Mouse (Mus musculus) hindbrain, postnatal 0 days (tissue): ENCODE data around the gene Angptl8. TPM values are rescaled to one million over a fixed set of nuclear protein-coding genes. Genes with fewer than 3 reads are reported as not detected.
"Not testable (repeated sequence)": the region's sequence is repeated elsewhere in the genome, so short reads cannot be mapped to it uniquely, and the experiment has no call there.

Experiments
- ATAC-seq: fragments of 200-750 bp; cut with Nextera tagmentation; 2 replicates; pipeline ENCODE4 v1.8.0; 2017; ENCODE audit warnings: mild to moderate bottlenecking, moderate TSS enrichment, moderate library complexity
- DNase-seq: peaks from one replicate; pipeline ENCODE4 v3.0.0-alpha.2; 2015; ENCODE audit warnings: low spot score
- H3K27ac ChIP-seq: fragments of 300-500 bp; sonication (generic); 2 replicates; pipeline ENCODE4 v1.5.1; 2014; ENCODE audit warnings: mild to moderate bottlenecking
- H3K27me3 ChIP-seq: fragments of 300-500 bp; sonication (generic); 2 replicates; pipeline ENCODE4 v1.6.1; 2014; ENCODE audit warnings: low read length, mixed read lengths; ENCODE audit not compliant: insufficient read depth
- H3K36me3 ChIP-seq: fragments of 300-500 bp; sonication (generic); 2 replicates; pipeline ENCODE4 v1.6.1; 2014; ENCODE audit warnings: low read length, mixed read lengths; ENCODE audit not compliant: insufficient read depth
- H3K4me1 ChIP-seq: fragments of 300-500 bp; sonication (generic); 2 replicates; pipeline ENCODE4 v1.6.1; 2014; ENCODE audit warnings: antibody characterized with exemption, low read length, mixed read lengths; ENCODE audit not compliant: insufficient read depth
- H3K4me2 ChIP-seq: fragments of 300-500 bp; sonication (generic); 2 replicates; pipeline ENCODE4 v1.6.1; 2014; ENCODE audit warnings: low read depth, mild to moderate bottlenecking, low read length, moderate library complexity, mixed read lengths
- H3K4me3 ChIP-seq: fragments of 300-500 bp; sonication (generic); 2 replicates; pipeline ENCODE4 v1.5.1; 2014; ENCODE audit warnings: low read length
- H3K9ac ChIP-seq: fragments of 300-500 bp; sonication (generic); replicated peaks from 2 replicates; pipeline ENCODE4 v1.6.1; 2014; ENCODE audit warnings: mild to moderate bottlenecking, low read length, moderate library complexity, mixed read lengths
- H3K9me3 ChIP-seq: fragments of 300-500 bp; sonication (generic); 2 replicates; pipeline ENCODE4 v1.6.1; 2016; ENCODE audit warnings: low read length, mixed read lengths
- CTCF ChIP-seq: IDR thresholded peaks from 2 replicates; pipeline ENCODE4 v1.5.1; 2016; ENCODE audit warnings: antibody characterized with exemption, control low read depth, low read depth
- WGBS: fragments of 180-500 bp; shearing (Covaris S2); extraction: QIAGEN DNeasy Blood & Tissue Kit; methylation state at CpG from one replicate; pipeline ENCODE4 v1.1.7; 2014; 5-methylcytosine and 5-hydroxymethylcytosine counted together
- polyA plus RNA-seq: library from polyadenylated mRNA; unstranded; fragments of >200 nt; fragmentation: Nextera tagmentation; extraction: Ambion mirVana; gene quantifications from 2 replicates; pipeline ENCODE4 v1.2.1, GENCODE M21; 2015
- total RNA-seq: library from RNA; depleted of rRNA; stranded (reverse); fragments of >200 nt; gene quantifications from 2 replicates; pipeline ENCODE4 v1.2.3, GENCODE M21; 2014; rRNA removed

Angptl8 gene
- total RNA-seq: not detected in 2 replicates
- 0.34 and 0.57 TPM in 2 replicates for polyA plus RNA-seq

GRCm38 (mm10) chr9:21835258-21835912, at the start of gene Angptl8:
Angptl8 (plus strand) TSS chr9:21835510.
- TF ChIP-seq CTCF: no peak
- ATAC-seq (no peak), DNase-seq (no peak)
- Histone ChIP-seq H3K4me2 (no peak within 1 kb of the TSS), H3K4me3 (no peak within 1 kb of the TSS), H3K27ac (no peak within 1 kb of the TSS), H3K27me3 (no peaks in the 10 kb centered on the region), H3K4me1 (no peaks in the 10 kb centered on the region), H3K9me3 (no peaks in the 10 kb centered on the region), H3K9ac (no peak within 1 kb of the TSS), H3K36me3 (no peaks in the 10 kb centered on the region)
- WGBS: 70% methylated on average over 15 of the region's 15 CpGs

- ATAC-seq, H3K27ac ChIP-seq, H3K36me3 ChIP-seq, H3K27me3 ChIP-seq, H3K4me1 ChIP-seq, H3K4me3 ChIP-seq, H3K9me3 ChIP-seq, DNase-seq, H3K9ac ChIP-seq, H3K4me2 ChIP-seq: not testable (repeated sequence)
- WGBS: 95% methylated on average over 1 of the region's 2 CpGs
These were observed 49.0 kb upstream of the Angptl8 start for GRCm38 (mm10) chr9:21786309-21786708.

GRCm38 (mm10) chr9:21786906-21787305, 48.4 kb upstream of the Angptl8 start:
- H3K9ac ChIP-seq: no peak overlapping the region
- H3K36me3 ChIP-seq: no peaks in the 10 kb centered on the region
- TF ChIP-seq CTCF: peak; percentile 78
- peak; percentile 70 for ATAC-seq
- H3K27ac ChIP-seq: no peak overlapping the region
- H3K4me2 ChIP-seq: no peak overlapping the region
- WGBS: 14% methylated on average over 6 of the region's 6 CpGs
- DNase-seq: peak; percentile 69
- H3K27me3 ChIP-seq: no peaks in the 10 kb centered on the region
- no peaks in the 10 kb centered on the region for H3K4me1 ChIP-seq
- H3K4me3 ChIP-seq: no peak overlapping the region
- H3K9me3 ChIP-seq: no peaks in the 10 kb centered on the region

GRCm38 (mm10) chr9:21787654-21788053, 47.7 kb upstream of the Angptl8 start:
- no peak overlapping the region for H3K4me3 ChIP-seq
- H3K36me3 ChIP-seq: no peaks in the 10 kb centered on the region
- DNase-seq (no peak), ATAC-seq (no peak)
- H3K27me3 ChIP-seq: no peaks in the 10 kb centered on the region
- H3K4me1 ChIP-seq: no peaks in the 10 kb centered on the region
- no peak for TF ChIP-seq CTCF
- H3K9ac ChIP-seq: no peak overlapping the region
- H3K4me2 ChIP-seq: no peak overlapping the region
- no peaks in the 10 kb centered on the region for H3K9me3 ChIP-seq
- whole genome bisulfite sequencing: 78% methylated on average over 5 of the region's 5 CpGs
- H3K27ac ChIP-seq: no peak overlapping the region

- H3K4me1 ChIP-seq: no peaks in the 10 kb centered on the region
- no peak overlapping the region for H3K27ac ChIP-seq
- no peaks in the 10 kb centered on the region for H3K27me3 ChIP-seq
- TF ChIP-seq CTCF: no peak
- H3K4me3 ChIP-seq: no peak overlapping the region
- no peak overlapping the region for H3K4me2 ChIP-seq
- H3K9ac ChIP-seq: no peak overlapping the region
- ATAC-seq (no peak), DNase-seq (no peak)
- 68% methylated on average over 9 of the region's 9 CpGs for WGBS
- H3K9me3 ChIP-seq: no peaks in the 10 kb centered on the region
- no peaks in the 10 kb centered on the region for H3K36me3 ChIP-seq
These were observed 47.1 kb upstream of the Angptl8 start for GRCm38 (mm10) chr9:21788234-21788633.

GRCm38 (mm10) chr9:21791861-21792260, 43.4 kb upstream of the Angptl8 start:
- DNase-seq (no peak), ATAC-seq (no peak)
- no peak overlapping the region for H3K4me2 ChIP-seq
- WGBS: 68% methylated on average over 8 of the region's 8 CpGs
- H3K4me3 ChIP-seq: no peak overlapping the region
- no peaks in the 10 kb centered on the region for H3K9me3 ChIP-seq
- no peak overlapping the region for H3K27ac ChIP-seq
- no peak overlapping the region for H3K9ac ChIP-seq
- H3K36me3 ChIP-seq: no peaks in the 10 kb centered on the region
- H3K27me3 ChIP-seq: no peaks in the 10 kb centered on the region
- no peak for TF ChIP-seq CTCF
- no peaks in the 10 kb centered on the region for H3K4me1 ChIP-seq

GRCm38 (mm10) chr9:21792644-21793043, 42.7 kb upstream of the Angptl8 start:
- H3K27me3 ChIP-seq: no peaks in the 10 kb centered on the region
- H3K4me2 ChIP-seq: no peak overlapping the region
- no peaks in the 10 kb centered on the region for H3K9me3 ChIP-seq
- no peak for TF ChIP-seq CTCF
- DNase-seq (peak; percentile 74), ATAC-seq (peak; percentile 72)
- no peaks in the 10 kb centered on the region for H3K36me3 ChIP-seq
- 30% methylated on average over 8 of the region's 8 CpGs for WGBS
- H3K4me1 ChIP-seq: no peaks in the 10 kb centered on the region
- H3K27ac ChIP-seq: no peak overlapping the region
- no peak overlapping the region for H3K9ac ChIP-seq
- no peak overlapping the region for H3K4me3 ChIP-seq

GRCm38 (mm10) chr9:21793507-21793906, 41.8 kb upstream of the Angptl8 start:
- not testable (repeated sequence) for H3K9ac ChIP-seq, H3K36me3 ChIP-seq, ATAC-seq, H3K4me2 ChIP-seq, H3K27me3 ChIP-seq, H3K27ac ChIP-seq, DNase-seq, H3K9me3 ChIP-seq, H3K4me3 ChIP-seq, H3K4me1 ChIP-seq
- 98% methylated on average over 6 of the region's 6 CpGs for WGBS
